11 mouse cellular contexts compared by ENCODE assay signal in the genomic region with DNA sequence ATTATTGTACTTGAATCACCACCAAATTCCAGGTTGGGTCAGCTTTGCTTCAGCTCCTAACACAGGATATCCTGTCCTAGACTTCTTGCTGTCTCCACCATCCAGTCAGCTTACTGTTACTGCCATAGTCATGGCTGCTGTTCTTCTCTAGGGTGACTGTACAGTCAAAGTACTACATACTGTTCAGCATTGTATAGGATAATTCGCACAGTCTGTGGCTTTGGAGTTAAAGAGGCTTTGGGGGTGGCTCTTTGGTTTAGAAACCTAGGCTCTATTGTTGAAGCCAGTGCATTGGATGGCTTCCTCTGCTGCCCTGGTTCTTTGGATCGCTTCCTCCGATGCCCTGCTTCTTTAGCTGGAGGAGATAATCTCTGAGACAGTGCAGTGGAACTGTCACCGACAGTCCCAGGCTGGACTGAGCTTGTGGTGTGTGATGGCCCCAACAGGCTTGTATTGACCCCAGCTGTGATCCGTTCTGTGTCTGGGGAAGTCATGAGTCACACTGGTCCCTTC.
DNase-seq lines count a peak whose midpoint lies in the region; ATAC-seq lines count a peak whose summit lies in the region.
"Had no signal": no experiment of that assay in that cellular context is flagged by ENCODE, and none has a peak within 500 bp of the region (broad histone marks: within the 10 kb centered on the region; RNA-seq: fewer than 3 reads in every experiment).

No protein-coding gene starts in this region.

- H3K36me3 ChIP-seq in kidney, embryonic 14.5 days (ENCODE audit: control insufficient read depth, insufficient read depth, low read length): no peaks in the 10 kb centered on the region
- peaks cover 10% of the 10 kb centered on the region; the same call in 1 of the 2 replicates for H3K36me3 ChIP-seq in embryonic facial prominence, embryonic 15.5 days
- 0 out of 2 replicates have a peak, but pooled peaks cover 3% of the 10 kb centered on the region for H3K36me3 ChIP-seq in hindbrain, embryonic 12.5 days
- no peaks in the 10 kb centered on the region; the same call in 1 of the 2 replicates for H3K36me3 ChIP-seq in midbrain, embryonic 16.5 days (ENCODE audit: control insufficient read depth, insufficient read depth, low read length)

- peaks cover 26% of the 10 kb centered on the region for H3K4me1 ChIP-seq in kidney, embryonic 14.5 days (ENCODE audit: control insufficient read depth, insufficient read depth, low read length)
- peaks cover 59% of the 10 kb centered on the region for H3K4me1 ChIP-seq in embryonic facial prominence, embryonic 15.5 days
- H3K4me1 ChIP-seq in hindbrain, embryonic 12.5 days: peaks cover 68% of the 10 kb centered on the region
- peaks cover 47% of the 10 kb centered on the region for H3K4me1 ChIP-seq in midbrain, embryonic 16.5 days (ENCODE audit: control insufficient read depth, insufficient read depth, low read length)

- peak overlapping the region; percentile 3; the same call in 1 of the 2 replicates for H3K27ac ChIP-seq in kidney, embryonic 14.5 days (ENCODE audit: low read depth, low read length)
- H3K27ac ChIP-seq in embryonic facial prominence, embryonic 15.5 days (replicated peaks): peak overlapping the region; percentile 88
- H3K27ac ChIP-seq in hindbrain, embryonic 12.5 days: peak overlapping the region; percentile 99
- H3K27ac ChIP-seq in midbrain, embryonic 16.5 days (ENCODE audit: low read length): peak overlapping the region; percentile 97
- H3K27ac ChIP-seq: liver, embryonic 14.5 days had no signal

- no peaks in the 10 kb centered on the region for H3K27me3 ChIP-seq in kidney, embryonic 14.5 days (ENCODE audit: control insufficient read depth, insufficient read depth, low read length)
- H3K27me3 ChIP-seq in embryonic facial prominence, embryonic 15.5 days: no peaks in the 10 kb centered on the region
- H3K27me3 ChIP-seq in hindbrain, embryonic 12.5 days: no peaks in the 10 kb centered on the region
- no peaks in the 10 kb centered on the region for H3K27me3 ChIP-seq in midbrain, embryonic 16.5 days (ENCODE audit: control insufficient read depth, insufficient read depth, low read depth, low read length)

- no peak overlapping the region for H3K9ac ChIP-seq in kidney, embryonic 14.5 days (ENCODE audit: low read depth, low read length)
- no peak overlapping the region for H3K9ac ChIP-seq in embryonic facial prominence, embryonic 15.5 days
- 0 out of 2 replicates have a peak overlapping the region, but pooled peaks have one; percentile 23 for H3K9ac ChIP-seq in hindbrain, embryonic 12.5 days
- H3K9ac ChIP-seq in midbrain, embryonic 16.5 days (ENCODE audit: low read depth, low read length): no peak overlapping the region
- H3K9ac ChIP-seq: liver, embryonic 14.5 days had no signal

- no peaks in the 10 kb centered on the region for H3K9me3 ChIP-seq in kidney, embryonic 14.5 days (ENCODE audit: control insufficient read depth, low read length)
- H3K9me3 ChIP-seq in embryonic facial prominence, embryonic 15.5 days (replicated peaks): no peaks in the 10 kb centered on the region
- H3K9me3 ChIP-seq in hindbrain, embryonic 12.5 days (replicated peaks): no peaks in the 10 kb centered on the region
- H3K9me3 ChIP-seq in midbrain, embryonic 16.5 days (replicated peaks; ENCODE audit: control insufficient read depth, low read length, poor library complexity, severe bottlenecking): no peaks in the 10 kb centered on the region

- 91% methylated on average over 5 of the region's 5 CpGs for WGBS in kidney, embryonic 14.5 days
- 74% methylated on average over 5 of the region's 5 CpGs for WGBS in embryonic facial prominence, embryonic 15.5 days
- WGBS in hindbrain, embryonic 12.5 days: 87% methylated on average over 5 of the region's 5 CpGs
- WGBS in midbrain, embryonic 16.5 days: 64% methylated on average over 5 of the region's 5 CpGs

- H3K4me3 ChIP-seq in kidney, embryonic 14.5 days (ENCODE audit: low read length): no peak overlapping the region
- no peak overlapping the region for H3K4me3 ChIP-seq in embryonic facial prominence, embryonic 15.5 days (replicated peaks)
- H3K4me3 ChIP-seq in hindbrain, embryonic 12.5 days: no peak overlapping the region
- no peak overlapping the region for H3K4me3 ChIP-seq in midbrain, embryonic 16.5 days (ENCODE audit: low read depth, low read length)

- intact Hi-C loops in gastrocnemius, postnatal 36 days (cut with DNase I): no loop called here

- no peak overlapping the region for H3K4me2 ChIP-seq in kidney, embryonic 14.5 days (replicated peaks; ENCODE audit: low read depth, low read length)
- H3K4me2 ChIP-seq in embryonic facial prominence, embryonic 15.5 days (replicated peaks): no peak overlapping the region
- no peak overlapping the region for H3K4me2 ChIP-seq in hindbrain, embryonic 12.5 days (replicated peaks)
- H3K4me2 ChIP-seq in midbrain, embryonic 16.5 days (ENCODE audit: low read length): no peak overlapping the region

- DNase-seq in kidney, adult 9 months: no peak
- DNase-seq in gastrocnemius, postnatal 36 days: no peak
- DNase-seq: adrenal gland, adult 2 months; right cerebral cortex, postnatal 14 days; thymus, postnatal 25 days had no signal

- ATAC-seq in kidney, embryonic 14.5 days (ENCODE audit: low FRiP score, low TSS enrichment): no peak
- ATAC-seq in embryonic facial prominence, embryonic 15.5 days (ENCODE audit: insufficient number of reproducible peaks, low FRiP score, low TSS enrichment, low read depth): no peak
- no peak for ATAC-seq in hindbrain, embryonic 12.5 days (ENCODE audit: low FRiP score)
- ATAC-seq in midbrain, embryonic 16.5 days: no peak
- no peak for ATAC-seq in CD4-positive, CD25-positive, alpha-beta regulatory T cell, adult 4 months

Comparison
In these comparisons a context has a peak if more than half of its experiments do, and no peak if none do; other contexts are left out.
1. H3K27ac ChIP-seq: peak in every context shown above with its lines; median percentile 99 in hindbrain, embryonic 12.5 days; 97 in midbrain, embryonic 16.5 days; 88 in embryonic facial prominence, embryonic 15.5 days; 3 in kidney, embryonic 14.5 days.